Mouse (Mus musculus): ENCODE results near the gene Commd4. TPM values are rescaled to one million over a fixed set of nuclear protein-coding genes. Genes with fewer than 3 reads are reported as not detected.

Commd4 gene
- polyA plus RNA-seq, 1 experiment from 2014 or later: 94.0 TPM

Other genes with a start within 250 kb of the Commd4 start
- 13.8 and 14.4 TPM in 2 replicates for gene Snx33, start 230.0 kb downstream of the Commd4 start, polyA plus RNA-seq (2016; fragmentation: Nextera tagmentation; extraction: Ambion mirVana)
- 74.3 and 76.9 TPM in 2 replicates for gene Imp3, start 220.9 kb downstream of the Commd4 start, polyA plus RNA-seq (2016; fragmentation: Nextera tagmentation; extraction: Ambion mirVana)
- gene Snupn, start 207.5 kb downstream of the Commd4 start, polyA plus RNA-seq (2016; fragmentation: Nextera tagmentation; extraction: Ambion mirVana): 27.3 and 29.1 TPM in 2 replicates
- gene Ptpn9, start 163.4 kb downstream of the Commd4 start, polyA plus RNA-seq (2016; fragmentation: Nextera tagmentation; extraction: Ambion mirVana): 42.5 and 43.4 TPM in 2 replicates
- 41.7 and 48.2 TPM in 2 replicates for gene Sin3a, start 86.3 kb downstream of the Commd4 start, polyA plus RNA-seq (2016; fragmentation: Nextera tagmentation; extraction: Ambion mirVana)
- 70.2 and 88.8 TPM in 2 replicates for gene Man2c1, start 27.6 kb downstream of the Commd4 start, polyA plus RNA-seq (2016; fragmentation: Nextera tagmentation; extraction: Ambion mirVana)
- 8.4 and 9.7 TPM in 2 replicates for gene Neil1, start 10.0 kb downstream of the Commd4 start, polyA plus RNA-seq (2016; fragmentation: Nextera tagmentation; extraction: Ambion mirVana)
- not detected in 2 replicates for gene Trcg1, start 78.2 kb upstream of the Commd4 start, polyA plus RNA-seq (2016; fragmentation: Nextera tagmentation; extraction: Ambion mirVana)
- 15.8 and 18.7 TPM in 2 replicates for gene 1700017B05Rik, start 104.3 kb upstream of the Commd4 start, polyA plus RNA-seq (2016; fragmentation: Nextera tagmentation; extraction: Ambion mirVana)

Data from embryonic facial prominence, embryonic 12.5 days (tissue).